Mouse (Mus musculus): ENCODE results near the gene 2200002J24Rik. TPM values are rescaled to one million over a fixed set of nuclear protein-coding genes. Genes with fewer than 3 reads are reported as not detected.

The 2200002J24Rik gene
- not detected for total RNA-seq (2021)

- DNase-seq = peak; percentile 27
These were observed at the start of gene 2200002J24Rik for GRCm38 (mm10) chr7:30698589-30698988. TSS of gene 2200002J24Rik (plus strand) at chr7:30698926.

- peak; percentile 98 for DNase-seq
These were observed 48.9 kb upstream of the 2200002J24Rik start, which contains the start of gene Rbm42 for GRCm38 (mm10) chr7:30649591-30650540. TSS of gene Rbm42 (minus strand) at chr7:30650317.

GRCm38 (mm10) chr7:30664529-30665200 is 34.1 kb upstream of the 2200002J24Rik start, which contains the start of gene Haus5:
TSS of gene Haus5 (minus strand) at chr7:30664994.
- peak; percentile 93 for DNase-seq

GRCm38 (mm10) chr7:30665321-30665720 is 33.4 kb upstream of the 2200002J24Rik start:
- DNase-seq = no peak

- no peak for DNase-seq
These were observed 29.5 kb upstream of the 2200002J24Rik start for GRCm38 (mm10) chr7:30669229-30669628.

- no peak for DNase-seq
These were observed 27.2 kb upstream of the 2200002J24Rik start, which contains the start of gene Pmis2 for GRCm38 (mm10) chr7:30671480-30671879. TSS of gene Pmis2 (minus strand) at chr7:30671605.

- peak; percentile 88 for DNase-seq
These were observed 20.3 kb upstream of the 2200002J24Rik start for GRCm38 (mm10) chr7:30678263-30678975.

GRCm38 (mm10) chr7:30681897-30682296 is 16.8 kb upstream of the 2200002J24Rik start:
- DNase-seq = peak; percentile 38

- no peak for DNase-seq
These were observed 15.3 kb upstream of the 2200002J24Rik start for GRCm38 (mm10) chr7:30683425-30683824.

GRCm38 (mm10) chr7:30688325-30688724 is 10.4 kb upstream of the 2200002J24Rik start:
- no peak for DNase-seq

GRCm38 (mm10) chr7:30698101-30698500 is 625 bp upstream of the 2200002J24Rik start:
- no peak for DNase-seq

- DNase-seq = peak; percentile 35
These were observed 7.6 kb downstream of the 2200002J24Rik start for GRCm38 (mm10) chr7:30706214-30706882.

- no peak for DNase-seq
These were observed 8.7 kb downstream of the 2200002J24Rik start for GRCm38 (mm10) chr7:30707441-30707840.

- DNase-seq = no peak
These were observed 13.2 kb downstream of the 2200002J24Rik start, which contains the start of gene Atp4a for GRCm38 (mm10) chr7:30711942-30712341. TSS of gene Atp4a (plus strand) at chr7:30712209.

- peak; percentile 61 for DNase-seq
These were observed 18.4 kb downstream of the 2200002J24Rik start for GRCm38 (mm10) chr7:30717006-30717715.

- DNase-seq = no peak
These were observed 19.0 kb downstream of the 2200002J24Rik start for GRCm38 (mm10) chr7:30717716-30718046.

GRCm38 (mm10) chr7:30719669-30720068 is 20.9 kb downstream of the 2200002J24Rik start:
- no peak for DNase-seq

- DNase-seq = no peak
These were observed 22.6 kb downstream of the 2200002J24Rik start for GRCm38 (mm10) chr7:30721286-30721685.

GRCm38 (mm10) chr7:30723274-30723953 is 24.7 kb downstream of the 2200002J24Rik start:
- no peak for DNase-seq

- DNase-seq = no peak
These were observed 29.5 kb downstream of the 2200002J24Rik start for GRCm38 (mm10) chr7:30728214-30728613.

All from heart, postnatal 4 days (tissue).